Mouse (Mus musculus) midbrain, postnatal 0 days (tissue): ENCODE results near the gene Enc1. TPM values are rescaled to one million over a fixed set of nuclear protein-coding genes. Genes with fewer than 3 reads are reported as not detected.

Experiments
- ATAC-seq: fragments of 200-750 bp; cut with Nextera tagmentation; 2 replicates; pipeline ENCODE4 v1.8.0; 2017; ENCODE audit warnings: moderate number of reproducible peaks, mild to moderate bottlenecking, moderate TSS enrichment, moderate library complexity; ENCODE audit not compliant: low FRiP score
- DNase-seq: peaks from one replicate; pipeline ENCODE4 v3.0.0-alpha.2; 2015; ENCODE audit warnings: low spot score
- H3K27ac ChIP-seq: fragments of 300-500 bp; sonication (generic); 2 replicates; pipeline ENCODE4 v1.5.1; 2014; ENCODE audit warnings: low read depth, mild to moderate bottlenecking, low read length, mixed read lengths
- H3K27me3 ChIP-seq: fragments of 300-500 bp; sonication (generic); 2 replicates; pipeline ENCODE4 v1.6.1; 2014; ENCODE audit warnings: low read length, control low read depth, mixed read lengths; ENCODE audit not compliant: insufficient read depth
- H3K36me3 ChIP-seq: fragments of 300-500 bp; sonication (generic); 2 replicates; pipeline ENCODE4 v1.6.1; 2014; ENCODE audit warnings: low read length, control low read depth, mixed read lengths; ENCODE audit not compliant: insufficient read depth
- H3K4me1 ChIP-seq: fragments of 300-500 bp; sonication (generic); 2 replicates; pipeline ENCODE4 v1.6.1; 2014; ENCODE audit warnings: mild to moderate bottlenecking, control low read depth, antibody characterized with exemption, low read length, mixed read lengths; ENCODE audit not compliant: insufficient read depth
- H3K4me2 ChIP-seq: fragments of 300-500 bp; sonication (generic); 2 replicates; pipeline ENCODE4 v1.6.1; 2014; ENCODE audit warnings: low read depth, mild to moderate bottlenecking, low read length, mixed read lengths; ENCODE audit not compliant: poor library complexity, severe bottlenecking
- H3K4me3 ChIP-seq: fragments of 300-500 bp; sonication (generic); 2 replicates; pipeline ENCODE4 v1.5.1; 2014; ENCODE audit warnings: low read depth, mild to moderate bottlenecking, low read length, moderate library complexity
- H3K9ac ChIP-seq: fragments of 300-500 bp; sonication (generic); replicated peaks from 2 replicates; pipeline ENCODE4 v1.6.1; 2014; ENCODE audit warnings: mild to moderate bottlenecking, low read length, moderate library complexity, mixed read lengths; ENCODE audit not compliant: poor library complexity, severe bottlenecking
- H3K9me3 ChIP-seq: fragments of 300-500 bp; sonication (generic); 2 replicates; pipeline ENCODE4 v1.6.1; 2016; ENCODE audit warnings: low read length, control low read depth
- CTCF ChIP-seq: IDR thresholded peaks from 2 replicates; pipeline ENCODE4 v1.5.1; 2016; ENCODE audit warnings: antibody characterized with exemption, mild to moderate bottlenecking
- WGBS: fragments of 180-500 bp; shearing (Covaris S2); extraction: QIAGEN DNeasy Blood & Tissue Kit; methylation state at CpG from one replicate; pipeline ENCODE4 v1.1.7; 2014; 5-methylcytosine and 5-hydroxymethylcytosine counted together
- polyA plus RNA-seq: library from polyadenylated mRNA; unstranded; fragments of >200 nt; fragmentation: Nextera tagmentation; extraction: Ambion mirVana; gene quantifications from 2 replicates; pipeline ENCODE4 v1.2.1, GENCODE M21; 2015
- total RNA-seq: library from RNA; depleted of rRNA; stranded (reverse); fragments of >200 nt; gene quantifications from 2 replicates; pipeline ENCODE4 v1.2.3, GENCODE M21; 2014

Gene Enc1
- total and polyA plus RNA-seq, 2 experiments from 2014 or later: 54.2 to 326 TPM

DNA sequence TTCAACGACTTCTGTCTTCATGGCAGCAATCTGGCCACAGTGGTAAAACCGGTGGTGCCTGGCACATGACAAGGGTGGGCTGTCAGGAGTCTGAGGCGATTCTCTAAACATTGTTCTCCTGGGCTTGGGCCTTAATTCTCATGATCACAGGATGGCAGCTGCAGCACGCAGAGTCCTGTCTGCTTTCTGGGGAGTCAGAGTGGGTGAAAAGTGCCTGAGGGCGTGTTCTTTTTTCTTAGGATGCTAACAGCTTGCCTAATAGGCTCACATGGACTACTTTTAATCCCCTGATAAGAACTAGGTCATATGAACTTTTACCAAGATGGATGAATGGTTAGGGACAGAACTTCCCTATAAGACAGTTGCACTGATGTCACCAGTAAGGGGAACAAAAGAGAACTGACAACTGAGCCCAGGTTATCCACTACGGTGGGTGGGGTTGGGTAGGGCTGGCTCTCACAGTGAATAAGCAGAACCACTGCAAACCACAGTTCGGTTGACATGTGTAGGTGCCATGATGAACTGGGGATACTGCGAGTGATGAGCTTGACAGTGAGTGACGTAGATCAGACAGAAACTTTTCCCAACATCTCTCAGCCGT, 13.8 kb downstream of the Enc1 start:
- WGBS: 70% methylated on average over 10 of the region's 10 CpGs
- peaks cover 4% of the 10 kb centered on the region; the same call in 1 of the 2 replicates for H3K36me3 ChIP-seq
- no peak overlapping the region for H3K27ac ChIP-seq
- H3K4me1 ChIP-seq: peaks cover 13% of the 10 kb centered on the region
- DNase-seq (no peak), ATAC-seq (no peak)
- H3K4me2 ChIP-seq: no peak overlapping the region
- H3K27me3 ChIP-seq: no peaks in the 10 kb centered on the region
- H3K9ac ChIP-seq: no peak overlapping the region
- TF ChIP-seq CTCF: no peak
- no peak overlapping the region for H3K4me3 ChIP-seq
- no peaks in the 10 kb centered on the region for H3K9me3 ChIP-seq

DNA sequence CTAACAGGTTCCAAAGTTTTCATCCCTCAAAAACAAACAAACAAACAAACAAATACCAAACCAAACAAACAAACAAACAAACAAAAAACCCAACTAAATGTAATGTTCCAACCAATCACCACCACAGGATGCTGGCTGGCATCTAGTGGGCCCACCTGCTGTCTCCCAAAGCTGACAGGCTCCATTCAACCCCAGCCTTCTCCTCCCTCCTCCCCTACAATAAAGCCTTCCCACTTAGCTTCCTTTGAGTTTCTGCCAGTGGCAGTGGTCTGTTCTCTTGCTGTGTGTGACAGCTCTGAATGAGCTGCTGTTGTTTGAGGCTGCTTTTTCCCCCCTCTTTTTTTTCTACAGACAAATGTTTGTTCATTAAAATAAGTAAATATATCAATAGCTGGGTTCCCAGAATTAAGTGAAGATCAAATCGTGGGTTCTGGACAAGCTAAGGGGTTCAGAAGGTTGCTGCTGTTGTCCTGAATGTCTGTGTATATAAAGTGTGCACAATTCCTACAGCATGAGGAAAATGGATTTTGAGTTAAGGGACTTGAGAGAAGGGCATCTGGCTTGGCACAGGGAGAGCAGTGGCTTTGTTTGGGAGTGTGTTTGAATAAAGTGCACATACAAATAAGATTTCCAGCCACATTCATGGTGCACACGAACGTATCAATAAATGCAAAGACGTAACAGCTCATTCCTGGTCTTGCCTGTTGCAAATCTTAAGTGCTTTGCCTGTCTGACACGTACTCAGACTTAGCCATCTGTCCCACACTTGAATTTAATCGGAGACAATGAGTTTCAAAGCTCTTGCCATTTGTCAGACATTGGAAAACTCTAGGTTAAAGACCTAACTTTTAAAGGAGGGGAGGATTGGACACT, 15.3 kb downstream of the Enc1 start:
- Histone ChIP-seq H3K27ac (no peak overlapping the region), H3K9me3 (no peaks in the 10 kb centered on the region), H3K9ac (no peak overlapping the region), H3K4me2 (peak overlapping the region; percentile 25; the same call in 1 of the 2 replicates), H3K36me3 (peaks cover 3% of the 10 kb centered on the region; the same call in 1 of the 2 replicates), H3K4me1 (peaks cover 12% of the 10 kb centered on the region), H3K4me3 (no peak overlapping the region), H3K27me3 (no peaks in the 10 kb centered on the region)
- DNase-seq: peak; percentile 73
- no peak for TF ChIP-seq CTCF
- 18% methylated on average over 6 of the region's 6 CpGs for WGBS
- no peak; the same call in 1 of the 2 replicates for ATAC-seq

DNA sequence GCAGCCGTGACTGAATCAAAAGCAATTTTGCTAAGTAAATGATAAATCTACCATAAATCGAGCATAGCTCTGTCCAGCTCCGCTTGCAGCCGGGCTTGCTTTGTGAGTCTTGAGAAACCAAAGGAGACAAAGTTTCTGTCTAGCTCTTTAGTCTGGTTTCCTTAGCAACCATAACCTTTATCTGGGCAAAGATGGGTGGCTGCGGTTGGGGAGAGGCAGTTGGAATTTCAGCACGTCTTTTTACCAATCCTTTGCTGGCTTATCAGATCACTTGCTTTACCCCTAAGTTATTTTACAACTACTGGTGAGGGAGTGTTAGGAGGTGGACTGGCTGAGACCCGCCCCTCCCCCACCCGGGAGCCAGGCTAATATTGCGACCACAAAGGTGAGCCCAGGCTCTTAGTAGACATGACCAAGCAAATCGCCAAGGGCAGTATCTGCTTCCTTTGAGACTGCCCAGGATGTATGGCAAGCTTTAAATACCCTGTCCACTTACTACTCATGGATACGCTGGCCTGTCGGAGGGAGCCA, 16.0 kb downstream of the Enc1 start:
- ATAC-seq (no peak), DNase-seq (no peak)
- no peak overlapping the region for H3K9ac ChIP-seq
- peaks cover 11% of the 10 kb centered on the region for H3K4me1 ChIP-seq
- WGBS: 29% methylated on average over 12 of the region's 12 CpGs
- no peaks in the 10 kb centered on the region for H3K36me3 ChIP-seq
- no peak for TF ChIP-seq CTCF
- no peaks in the 10 kb centered on the region for H3K27me3 ChIP-seq
- peak overlapping the region; percentile 25; the same call in 1 of the 2 replicates for H3K4me2 ChIP-seq
- no peaks in the 10 kb centered on the region for H3K9me3 ChIP-seq
- H3K4me3 ChIP-seq: no peak overlapping the region
- no peak overlapping the region for H3K27ac ChIP-seq

DNA sequence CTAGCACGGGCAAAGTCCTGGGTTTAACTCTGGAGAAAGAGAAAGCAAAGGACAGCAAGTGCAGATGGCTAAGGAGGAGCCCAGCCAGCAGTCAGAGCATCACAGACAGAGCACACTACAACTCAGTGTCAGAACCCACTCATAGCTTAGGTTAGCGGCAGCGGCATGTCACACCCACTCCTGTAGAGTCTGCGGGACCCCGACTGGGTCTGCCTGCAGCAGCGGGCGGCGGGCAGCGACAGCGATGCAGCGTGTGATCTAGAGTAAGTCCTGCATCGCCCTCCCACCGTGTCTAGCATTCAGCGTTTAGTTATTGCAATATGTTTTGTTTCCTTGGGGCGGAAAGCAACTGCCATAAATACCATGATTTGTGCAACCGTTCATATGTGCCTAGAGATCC, 18.4 kb downstream of the Enc1 start:
- Histone ChIP-seq H3K27ac (no peak overlapping the region), H3K4me1 (0 out of 2 replicates have a peak, but pooled peaks cover 4% of the 10 kb centered on the region), H3K4me2 (no peak overlapping the region)

DNA sequence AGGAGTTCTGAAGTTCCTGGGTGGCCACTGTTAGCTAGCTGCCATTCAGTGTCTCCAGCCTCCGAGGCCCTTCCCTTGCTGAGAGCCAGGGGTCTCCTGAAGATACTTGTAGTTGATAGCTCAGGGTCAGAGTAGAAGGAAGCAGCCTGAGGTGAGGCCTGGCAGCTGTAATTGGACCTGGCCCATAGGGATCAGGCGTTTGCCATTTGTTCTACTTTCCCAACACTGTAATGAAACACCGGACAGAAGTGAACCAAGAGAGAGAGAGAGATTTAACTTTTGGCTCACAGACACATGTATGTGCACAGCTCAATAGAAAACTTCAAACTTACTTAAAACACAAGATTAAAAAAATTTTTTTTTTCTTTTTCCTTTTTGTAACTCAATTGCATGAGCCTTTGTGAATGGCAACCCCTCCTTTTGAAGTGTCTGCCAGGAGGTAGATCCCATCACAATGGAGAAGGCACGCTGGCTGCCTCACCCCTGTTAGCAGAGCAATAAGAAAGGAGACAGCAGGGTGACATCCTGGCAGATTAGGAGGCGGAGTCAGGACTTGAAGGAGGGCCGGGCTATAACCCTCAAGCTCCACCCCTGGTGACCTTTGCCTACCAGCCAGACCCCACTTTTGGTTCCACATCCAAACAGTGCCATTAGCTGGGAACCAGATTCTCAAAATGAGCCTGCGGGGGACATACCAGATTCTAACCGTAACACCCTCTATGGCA, 19.7 kb downstream of the Enc1 start:
- TF ChIP-seq CTCF: no peak
- no peak for ATAC-seq
- Histone ChIP-seq H3K27ac (no peak overlapping the region), H3K4me1 (0 out of 2 replicates have a peak, but pooled peaks cover 4% of the 10 kb centered on the region), H3K27me3 (no peaks in the 10 kb centered on the region), H3K9ac (no peak overlapping the region), H3K4me2 (no peak overlapping the region), H3K4me3 (no peak overlapping the region), H3K36me3 (no peaks in the 10 kb centered on the region), H3K9me3 (no peaks in the 10 kb centered on the region)
- 25% methylated on average over 8 of the region's 8 CpGs for WGBS
- no peak for DNase-seq

More for the DNA sequence above, 18.4 kb downstream of the Enc1 start:
- DNase-seq (no peak), ATAC-seq (no peak)
- Histone ChIP-seq H3K4me3 (no peak overlapping the region), H3K9ac (no peak overlapping the region), H3K27me3 (no peaks in the 10 kb centered on the region), H3K9me3 (no peaks in the 10 kb centered on the region), H3K36me3 (no peaks in the 10 kb centered on the region)
- 77% methylated on average over 16 of the region's 16 CpGs for WGBS
- no peak for TF ChIP-seq CTCF
